Mouse (Mus musculus) hematopoietic multipotent progenitor cell, adult 10-12 weeks (in vitro differentiated cells): ENCODE measurements around the gene Gm32742. TPM values are rescaled to one million over a fixed set of nuclear protein-coding genes. Genes with fewer than 3 reads are reported as not detected.

ENCODE experiments used
- polyA plus RNA-seq: library from polyadenylated mRNA; stranded (reverse); fragments of >175 nt; gene quantifications from 2 replicates; pipeline ENCODE4 v1.2.3, GENCODE M21; 2012; ENCODE audit warnings: low replicate concordance

Gene Gm32742
- polyA plus RNA-seq, result 0.03 and 0.09 TPM in 2 replicates

DNA sequence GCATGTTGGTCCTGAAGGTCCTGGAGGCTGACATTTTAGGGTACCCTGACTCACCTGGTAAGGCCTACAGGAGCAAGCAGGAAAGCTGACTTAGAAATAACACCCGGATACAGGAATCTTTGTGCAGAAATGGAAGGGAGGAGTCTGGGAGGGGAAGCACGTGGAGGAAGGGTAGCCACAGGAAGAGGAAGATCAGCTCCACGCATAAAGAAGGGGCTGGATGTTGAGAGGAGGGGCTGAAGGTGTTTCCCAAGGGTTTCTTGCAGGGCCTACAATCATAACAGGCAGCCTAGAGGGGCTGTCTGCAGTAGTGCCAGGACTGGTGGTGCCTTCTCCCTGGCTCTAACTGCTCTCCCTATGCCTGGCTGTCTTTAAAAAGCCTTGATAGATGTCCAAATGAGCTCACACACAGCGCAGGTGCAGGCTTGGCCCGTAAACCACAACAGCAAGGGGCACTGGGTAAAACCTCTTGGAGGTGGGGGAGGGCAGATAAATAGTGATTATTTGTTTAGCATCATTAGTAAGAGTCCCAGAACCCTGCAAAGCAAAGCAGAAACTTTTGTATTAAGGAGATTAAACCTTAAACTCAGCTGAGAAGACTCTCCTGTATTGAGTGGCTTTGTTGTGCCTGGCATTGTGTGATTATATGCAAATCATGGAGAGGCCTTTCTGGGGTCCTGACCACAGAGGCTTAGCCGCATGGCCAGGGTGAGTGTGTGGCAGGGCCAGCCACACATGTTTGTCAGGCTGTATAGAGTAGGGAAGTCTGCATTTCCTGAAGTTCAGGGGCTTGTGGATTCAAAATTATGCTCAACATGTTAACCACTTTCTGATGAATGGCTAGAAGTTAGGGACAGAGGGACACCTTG lies at the start of gene Gm32742:
Gene Gm32742, minus strand, starts transcription at position 206 of the 869 bp plus-strand sequence.

GRCm38 (mm10) chr9:51213023-51213728 lies 47.9 kb upstream of the Gm32742 start, which contains the start of gene Pou2af1:
Pou2af1 (plus strand) TSS chr9:51213708.

GRCm38 (mm10) chr9:51101756-51102425 lies 63.4 kb downstream of the Gm32742 start, which contains the start of gene 4833427G06Rik:
4833427G06Rik (minus strand) TSS chr9:51102078.

Other genes starting within 250 kb of the Gm32742 start
- gene Sik2, start 156.4 kb downstream of the Gm32742 start, polyA plus RNA-seq, result 22.3 and 25.0 TPM in 2 replicates
- not detected in 2 replicates for gene Btg4, start 104.6 kb downstream of the Gm32742 start, polyA plus RNA-seq
- 0.21 and 0.87 TPM in 2 replicates for gene Layn, start 88.4 kb downstream of the Gm32742 start, polyA plus RNA-seq
- gene 4833427G06Rik, start 63.4 kb downstream of the Gm32742 start, polyA plus RNA-seq, result not detected in 2 replicates
- 606 and 1,021 TPM in 2 replicates for gene Pou2af1, start 48.2 kb upstream of the Gm32742 start, polyA plus RNA-seq
- gene Colca2, start 113.1 kb upstream of the Gm32742 start, polyA plus RNA-seq, result not detected in 2 replicates
- gene 1810046K07Rik, start 163.4 kb upstream of the Gm32742 start, polyA plus RNA-seq, result 28.7 TPM in 2 replicates